Mouse (Mus musculus) limb, embryonic 11.5 days (tissue): ENCODE results near the gene Lypla2. TPM values are rescaled to one million over a fixed set of nuclear protein-coding genes. Genes with fewer than 3 reads are reported as not detected.

Source experiments
- ATAC-seq: fragments of 200-750 bp; cut with Nextera tagmentation; 2 replicates; pipeline ENCODE4 v1.8.0; 2017; ENCODE audit warnings: low read depth; ENCODE audit not compliant: insufficient number of reproducible peaks, low FRiP score, low TSS enrichment
- DNase-seq: peaks from one replicate; pipeline ENCODE4 v3.0.0-alpha.2; 2015; ENCODE audit warnings: low spot score
- H3K27ac ChIP-seq: fragments of 300-500 bp; sonication (generic); replicated peaks from 2 replicates; pipeline ENCODE4 v1.5.1; 2014; ENCODE audit warnings: low read depth, mild to moderate bottlenecking, low read length
- H3K27me3 ChIP-seq: fragments of 300-500 bp; sonication (generic); 2 replicates; pipeline ENCODE4 v1.6.1; 2014; ENCODE audit warnings: mild to moderate bottlenecking, low read length, mixed read lengths; ENCODE audit not compliant: control insufficient read depth, insufficient read depth
- H3K36me3 ChIP-seq: fragments of 300-500 bp; sonication (generic); 2 replicates; pipeline ENCODE4 v1.6.1; 2014; ENCODE audit warnings: mild to moderate bottlenecking, low read length, moderate library complexity, mixed read lengths; ENCODE audit not compliant: control insufficient read depth, insufficient read depth
- H3K4me1 ChIP-seq: fragments of 300-500 bp; sonication (generic); 2 replicates; pipeline ENCODE4 v1.6.1; 2014; ENCODE audit warnings: low read length, mixed read lengths; ENCODE audit not compliant: control insufficient read depth, insufficient read depth
- H3K4me2 ChIP-seq: fragments of 300-500 bp; sonication (generic); 2 replicates; pipeline ENCODE4 v1.6.1; 2014; ENCODE audit warnings: low read depth, mild to moderate bottlenecking, moderate library complexity; ENCODE audit not compliant: severe bottlenecking
- H3K4me3 ChIP-seq: fragments of 300-500 bp; sonication (generic); 2 replicates; pipeline ENCODE4 v1.5.1; 2014; ENCODE audit warnings: low read depth, low read length
- H3K9ac ChIP-seq: fragments of 300-500 bp; sonication (generic); 2 replicates; pipeline ENCODE4 v1.6.1; 2014; ENCODE audit warnings: mild to moderate bottlenecking, low read length
- H3K9me3 ChIP-seq: fragments of 300-500 bp; sonication (generic); 2 replicates; pipeline ENCODE4 v1.6.1; 2016; ENCODE audit warnings: low read length; ENCODE audit not compliant: control insufficient read depth
- WGBS: fragments of 180-500 bp; shearing (Covaris S2); extraction: QIAGEN DNeasy Blood & Tissue Kit; methylation state at CpG from one replicate; pipeline ENCODE4 v1.1.7; 2014; 5-methylcytosine and 5-hydroxymethylcytosine counted together
- polyA plus RNA-seq: library from polyadenylated mRNA; unstranded; fragments of >200 nt; fragmentation: Nextera tagmentation; extraction: Ambion mirVana; gene quantifications from 2 replicates; pipeline ENCODE4 v1.2.1, GENCODE M21; 2014

Lypla2 gene
- polyA plus RNA-seq, 1 experiment from 2014 or later: 139 TPM

GRCm38 (mm10) chr4:135968271-135968869, 4.1 kb downstream of the Lypla2 start:
- no peak overlapping the region for H3K27ac ChIP-seq
- H3K36me3 ChIP-seq: peaks cover 18% of the 10 kb centered on the region
- H3K9ac ChIP-seq: no peak overlapping the region
- H3K27me3 ChIP-seq: no peaks in the 10 kb centered on the region
- DNase-seq: no peak
- no peak for ATAC-seq
- H3K9me3 ChIP-seq: no peaks in the 10 kb centered on the region
- H3K4me3 ChIP-seq: no peak overlapping the region
- 69% methylated on average over 19 of the region's 19 CpGs for WGBS
- no peak overlapping the region for H3K4me2 ChIP-seq
- peaks cover 17% of the 10 kb centered on the region for H3K4me1 ChIP-seq

DNA sequence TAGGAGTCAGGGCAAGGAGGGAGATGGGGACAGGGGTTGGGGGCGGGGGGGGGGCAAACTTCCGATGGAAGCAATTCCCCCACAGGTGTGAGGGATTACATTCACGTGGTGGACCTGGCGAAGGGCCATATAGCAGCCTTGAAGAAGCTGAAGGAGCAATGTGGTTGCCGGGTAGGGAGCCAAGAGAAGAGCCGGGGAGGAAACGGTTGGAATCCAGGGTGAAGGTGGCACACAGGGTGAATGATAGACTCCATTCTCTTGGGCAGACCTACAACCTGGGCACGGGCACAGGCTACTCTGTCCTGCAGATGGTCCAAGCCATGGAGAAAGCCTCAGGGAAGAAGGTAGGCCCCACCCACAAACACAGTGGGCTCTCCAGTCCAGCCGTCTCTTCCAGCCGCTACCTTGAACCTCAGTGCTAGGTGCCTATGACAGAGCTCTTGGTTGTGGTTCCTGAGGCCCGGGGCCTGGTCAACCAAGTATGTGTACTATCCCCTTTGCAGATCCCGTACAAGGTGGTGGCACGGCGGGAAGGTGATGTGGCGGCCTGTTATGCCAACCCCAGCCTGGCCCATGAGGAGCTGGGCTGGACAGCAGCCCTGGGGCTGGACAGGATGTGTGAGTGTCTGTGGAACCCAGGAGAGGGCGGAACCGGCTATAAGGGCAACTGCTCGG, 5.2 kb downstream of the Lypla2 start:
- H3K9ac ChIP-seq: no peak overlapping the region
- H3K4me3 ChIP-seq: no peak overlapping the region
- H3K36me3 ChIP-seq: peaks cover 18% of the 10 kb centered on the region
- peaks cover 17% of the 10 kb centered on the region for H3K4me1 ChIP-seq
- H3K27me3 ChIP-seq: no peaks in the 10 kb centered on the region
- ATAC-seq (no peak), DNase-seq (no peak)
- H3K4me2 ChIP-seq: no peak overlapping the region
- no peaks in the 10 kb centered on the region for H3K9me3 ChIP-seq
- H3K27ac ChIP-seq: no peak overlapping the region
- WGBS: 91% methylated on average over 18 of the region's 18 CpGs

DNA sequence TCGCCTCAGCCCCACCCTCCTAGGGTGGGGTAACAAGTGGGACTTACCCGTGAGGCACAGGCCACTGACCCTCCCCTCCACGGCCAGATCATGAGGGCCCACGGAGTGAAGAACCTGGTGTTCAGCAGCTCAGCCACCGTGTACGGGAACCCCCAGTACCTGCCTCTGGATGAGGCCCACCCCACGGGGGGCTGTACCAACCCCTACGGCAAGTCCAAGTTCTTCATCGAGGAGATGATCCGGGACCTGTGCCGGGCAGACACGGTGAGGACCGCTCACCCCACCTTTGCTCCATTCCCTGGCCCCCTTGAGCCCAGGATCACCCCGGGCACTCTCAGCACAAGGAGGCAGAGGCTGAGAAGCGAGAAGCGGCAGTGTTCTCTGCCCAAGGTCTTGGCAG, 6.1 kb downstream of the Lypla2 start:
- no peak for ATAC-seq
- no peak for DNase-seq
- Histone ChIP-seq H3K4me1 (peaks cover 10% of the 10 kb centered on the region), H3K27me3 (no peaks in the 10 kb centered on the region), H3K4me2 (no peak overlapping the region), H3K4me3 (no peak overlapping the region), H3K27ac (no peak overlapping the region), H3K36me3 (peaks cover 18% of the 10 kb centered on the region), H3K9me3 (no peaks in the 10 kb centered on the region), H3K9ac (no peak overlapping the region)
- 89% methylated on average over 16 of the region's 16 CpGs for WGBS

GRCm38 (mm10) chr4:135965113-135965512, 7.3 kb downstream of the Lypla2 start:
- WGBS: 84% methylated on average over 9 of the region's 9 CpGs
- DNase-seq (no peak), ATAC-seq (no peak)
- Histone ChIP-seq H3K4me3 (no peak overlapping the region), H3K9me3 (no peaks in the 10 kb centered on the region), H3K36me3 (peaks cover 18% of the 10 kb centered on the region), H3K4me2 (peak overlapping the region; percentile 94; the same call in 1 of the 2 replicates), H3K4me1 (peaks cover 9% of the 10 kb centered on the region), H3K9ac (no peak overlapping the region), H3K27ac (no peak overlapping the region), H3K27me3 (no peaks in the 10 kb centered on the region)

- H3K4me3 ChIP-seq: peak overlapping the region; percentile 47
- H3K9me3 ChIP-seq: no peaks in the 10 kb centered on the region
- no peak for DNase-seq
- peak overlapping the region; percentile 46 for H3K9ac ChIP-seq
- no peak for ATAC-seq
- peaks cover 15% of the 10 kb centered on the region for H3K36me3 ChIP-seq
- peak overlapping the region; percentile 94 for H3K4me2 ChIP-seq
- H3K27ac ChIP-seq: no peak overlapping the region
- H3K4me1 ChIP-seq: peaks cover 9% of the 10 kb centered on the region
- WGBS: 4% methylated on average over 12 of the region's 12 CpGs
- no peaks in the 10 kb centered on the region for H3K27me3 ChIP-seq
These were observed 8.0 kb downstream of the Lypla2 start for GRCm38 (mm10) chr4:135964426-135964825.

DNA sequence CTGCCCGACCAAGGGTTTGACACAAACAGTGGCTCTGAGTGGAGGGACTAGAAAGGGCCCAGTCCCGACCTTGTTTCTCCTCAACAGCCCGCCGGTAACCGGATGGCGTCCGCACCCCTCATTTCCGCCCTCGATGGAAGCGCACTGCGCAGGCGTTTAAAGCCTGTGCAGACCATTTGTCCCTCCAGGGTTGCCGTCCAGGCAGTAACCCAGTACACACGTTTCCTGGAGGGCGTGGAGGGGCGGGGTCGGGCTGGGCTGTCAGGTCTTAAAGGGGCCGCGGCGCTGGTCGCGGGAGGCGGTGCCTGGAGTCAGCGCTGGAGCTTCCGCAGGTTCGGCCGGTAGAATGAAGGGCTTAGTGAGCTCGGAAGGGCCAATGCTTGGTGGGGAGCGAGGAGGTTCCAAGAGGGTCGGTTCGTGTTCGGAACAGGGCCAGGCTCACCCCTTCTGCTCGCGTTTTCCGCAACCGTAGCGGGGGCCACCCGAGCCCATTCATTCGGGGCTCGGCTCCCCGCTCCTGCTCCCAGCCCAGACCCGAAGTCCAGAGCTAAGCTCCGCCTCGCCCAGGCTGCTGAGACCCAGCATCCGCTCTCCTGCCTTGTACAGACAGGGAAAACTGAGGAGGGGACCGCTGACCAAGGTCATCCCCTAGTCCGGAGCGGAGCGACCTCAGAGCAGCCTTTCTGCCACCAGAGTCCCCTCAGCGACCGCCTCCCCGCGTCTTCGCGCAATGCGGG, 8.8 kb downstream of the Lypla2 start, which contains the start of gene Gale:
Gale (plus strand) TSS at position 271 of the 737 bp plus-strand sequence.
- H3K36me3 ChIP-seq: peaks cover 13% of the 10 kb centered on the region
- H3K4me2 ChIP-seq: peak within 1 kb of the TSS; percentile 94
- ATAC-seq (peak; percentile 85), DNase-seq (peak; percentile 94)
- under 1% methylated on average over 56 of the region's 56 CpGs for WGBS
- no peaks in the 10 kb centered on the region for H3K27me3 ChIP-seq
- no peaks in the 10 kb centered on the region for H3K9me3 ChIP-seq
- H3K4me1 ChIP-seq: peaks cover 9% of the 10 kb centered on the region
- peak within 1 kb of the TSS; percentile 47 for H3K4me3 ChIP-seq
- H3K27ac ChIP-seq: 0 out of 2 replicates have a peak within 1 kb of the TSS, but pooled peaks have one; percentile 24
- H3K9ac ChIP-seq: peak within 1 kb of the TSS; percentile 71

- Histone ChIP-seq H3K36me3 (peaks cover 10% of the 10 kb centered on the region), H3K27ac (0 out of 2 replicates have a peak overlapping the region, but pooled peaks have one; percentile 24), H3K27me3 (no peaks in the 10 kb centered on the region), H3K4me1 (peaks cover 9% of the 10 kb centered on the region), H3K4me2 (peak overlapping the region; percentile 94), H3K9me3 (no peaks in the 10 kb centered on the region), H3K9ac (peak overlapping the region; percentile 71), H3K4me3 (peak overlapping the region; percentile 47)
- DNase-seq (no peak), ATAC-seq (no peak)
- WGBS: 4% methylated on average over 15 of the region's 15 CpGs
These were observed 9.5 kb downstream of the Lypla2 start for GRCm38 (mm10) chr4:135962946-135963345.

GRCm38 (mm10) chr4:135962198-135962597, 10.2 kb downstream of the Lypla2 start:
- no peak overlapping the region for H3K27ac ChIP-seq
- peaks cover 4% of the 10 kb centered on the region for H3K36me3 ChIP-seq
- DNase-seq: no peak
- H3K9me3 ChIP-seq: no peaks in the 10 kb centered on the region
- WGBS: 90% methylated on average over 7 of the region's 7 CpGs
- peaks cover 9% of the 10 kb centered on the region for H3K4me1 ChIP-seq
- ATAC-seq: no peak
- no peak overlapping the region for H3K4me3 ChIP-seq
- H3K4me2 ChIP-seq: no peak overlapping the region
- no peak overlapping the region for H3K9ac ChIP-seq
- no peaks in the 10 kb centered on the region for H3K27me3 ChIP-seq
